Mouse (Mus musculus): ENCODE measurements around the gene Rec114. TPM values are rescaled to one million over a fixed set of nuclear protein-coding genes. Genes with fewer than 3 reads are reported as not detected.

The Rec114 gene
- polyA plus RNA-seq, 1 experiment from 2014 or later: 1.9 TPM

GRCm38 (mm10) chr9:58688076-58688475, 55.7 kb downstream of the Rec114 start:
- ATAC-seq: no peak
- Histone ChIP-seq H3K4me2 (replicated peaks; ENCODE audit: low read depth) (no peak overlapping the region), H3K9ac (ENCODE audit: low read depth, low read length) (no peak overlapping the region), H3K27me3 (replicated peaks; ENCODE audit: control insufficient read depth, insufficient read depth, low read length) (no peaks in the 10 kb centered on the region), H3K4me1 (replicated peaks; ENCODE audit: control insufficient read depth, insufficient read depth, low read length) (no peaks in the 10 kb centered on the region), H3K27ac (ENCODE audit: low read depth, low read length) (no peak overlapping the region), H3K9me3 (ENCODE audit: control insufficient read depth) (no peaks in the 10 kb centered on the region), H3K4me3 (ENCODE audit: low read depth, low read length) (no peak overlapping the region), H3K36me3 (ENCODE audit: control insufficient read depth, insufficient read depth) (no peaks in the 10 kb centered on the region)
- TF ChIP-seq CTCF (IDR thresholded peaks at IDR 0.05; ENCODE audit: low read depth): no peak
- WGBS: 78% methylated on average over 4 of the region's 4 CpGs

- no peaks in the 10 kb centered on the region for H3K27me3 ChIP-seq (replicated peaks; ENCODE audit: control insufficient read depth, insufficient read depth, low read length)
- no peak overlapping the region for H3K9ac ChIP-seq (ENCODE audit: low read depth, low read length)
- no peak overlapping the region for H3K4me2 ChIP-seq (replicated peaks; ENCODE audit: low read depth)
- no peaks in the 10 kb centered on the region for H3K9me3 ChIP-seq (ENCODE audit: control insufficient read depth)
- TF ChIP-seq CTCF (IDR thresholded peaks at IDR 0.05; ENCODE audit: low read depth): no peak
- 78% methylated on average over 10 of the region's 10 CpGs for WGBS
- no peaks in the 10 kb centered on the region for H3K4me1 ChIP-seq (replicated peaks; ENCODE audit: control insufficient read depth, insufficient read depth, low read length)
- H3K36me3 ChIP-seq (ENCODE audit: control insufficient read depth, insufficient read depth): no peaks in the 10 kb centered on the region
- no peak overlapping the region for H3K4me3 ChIP-seq (ENCODE audit: low read depth, low read length)
- no peak for ATAC-seq
- no peak overlapping the region for H3K27ac ChIP-seq (ENCODE audit: low read depth, low read length)
These were observed 58.5 kb downstream of the Rec114 start for GRCm38 (mm10) chr9:58685290-58685689.

GRCm38 (mm10) chr9:58683372-58683771, 60.4 kb downstream of the Rec114 start:
- Histone ChIP-seq H3K9me3 (ENCODE audit: control insufficient read depth) (no peaks in the 10 kb centered on the region), H3K9ac (ENCODE audit: low read depth, low read length) (no peak overlapping the region), H3K36me3 (ENCODE audit: control insufficient read depth, insufficient read depth) (no peaks in the 10 kb centered on the region), H3K27me3 (replicated peaks; ENCODE audit: control insufficient read depth, insufficient read depth, low read length) (no peaks in the 10 kb centered on the region), H3K4me1 (replicated peaks; ENCODE audit: control insufficient read depth, insufficient read depth, low read length) (no peaks in the 10 kb centered on the region), H3K4me2 (replicated peaks; ENCODE audit: low read depth) (no peak overlapping the region), H3K27ac (ENCODE audit: low read depth, low read length) (no peak overlapping the region), H3K4me3 (ENCODE audit: low read depth, low read length) (no peak overlapping the region)
- no peak for TF ChIP-seq CTCF (IDR thresholded peaks at IDR 0.05; ENCODE audit: low read depth)
- ATAC-seq: no peak
- WGBS: 69% methylated on average over 6 of the region's 6 CpGs

- Histone ChIP-seq H3K9ac (ENCODE audit: low read depth, low read length) (no peak overlapping the region), H3K36me3 (ENCODE audit: control insufficient read depth, insufficient read depth) (no peaks in the 10 kb centered on the region), H3K4me1 (replicated peaks; ENCODE audit: control insufficient read depth, insufficient read depth, low read length) (no peaks in the 10 kb centered on the region), H3K27me3 (replicated peaks; ENCODE audit: control insufficient read depth, insufficient read depth, low read length) (no peaks in the 10 kb centered on the region), H3K4me2 (replicated peaks; ENCODE audit: low read depth) (no peak overlapping the region), H3K9me3 (ENCODE audit: control insufficient read depth) (no peaks in the 10 kb centered on the region), H3K27ac (ENCODE audit: low read depth, low read length) (no peak overlapping the region), H3K4me3 (ENCODE audit: low read depth, low read length) (no peak overlapping the region)
- WGBS: 57% methylated on average over 6 of the region's 6 CpGs
- ATAC-seq: no peak
- TF ChIP-seq CTCF (IDR thresholded peaks at IDR 0.05; ENCODE audit: low read depth): no peak
These were observed 61.7 kb downstream of the Rec114 start for GRCm38 (mm10) chr9:58682106-58682505.

- WGBS: 33% methylated on average over 2 of the region's 2 CpGs
- Histone ChIP-seq H3K36me3 (ENCODE audit: control insufficient read depth, insufficient read depth) (no peaks in the 10 kb centered on the region), H3K4me1 (replicated peaks; ENCODE audit: control insufficient read depth, insufficient read depth, low read length) (no peaks in the 10 kb centered on the region), H3K4me2 (replicated peaks; ENCODE audit: low read depth) (no peak overlapping the region), H3K27ac (ENCODE audit: low read depth, low read length) (no peak overlapping the region), H3K9me3 (ENCODE audit: control insufficient read depth) (no peaks in the 10 kb centered on the region), H3K9ac (ENCODE audit: low read depth, low read length) (no peak overlapping the region), H3K27me3 (replicated peaks; ENCODE audit: control insufficient read depth, insufficient read depth, low read length) (no peaks in the 10 kb centered on the region), H3K4me3 (ENCODE audit: low read depth, low read length) (no peak overlapping the region)
- ATAC-seq: no peak
- no peak for TF ChIP-seq CTCF (IDR thresholded peaks at IDR 0.05; ENCODE audit: low read depth)
These were observed 62.4 kb downstream of the Rec114 start for GRCm38 (mm10) chr9:58681411-58681810.

GRCm38 (mm10) chr9:58675371-58675770, 68.4 kb downstream of the Rec114 start:
- ATAC-seq: no peak
- no peaks in the 10 kb centered on the region for H3K4me1 ChIP-seq (replicated peaks; ENCODE audit: control insufficient read depth, insufficient read depth, low read length)
- H3K9me3 ChIP-seq (ENCODE audit: control insufficient read depth): no peaks in the 10 kb centered on the region
- TF ChIP-seq CTCF (IDR thresholded peaks at IDR 0.05; ENCODE audit: low read depth): no peak
- no peak overlapping the region for H3K27ac ChIP-seq (ENCODE audit: low read depth, low read length)
- no peak overlapping the region for H3K9ac ChIP-seq (ENCODE audit: low read depth, low read length)
- no peaks in the 10 kb centered on the region for H3K36me3 ChIP-seq (ENCODE audit: control insufficient read depth, insufficient read depth)
- H3K27me3 ChIP-seq (replicated peaks; ENCODE audit: control insufficient read depth, insufficient read depth, low read length): no peaks in the 10 kb centered on the region
- 55% methylated on average over 6 of the region's 6 CpGs for WGBS
- H3K4me2 ChIP-seq (replicated peaks; ENCODE audit: low read depth): no peak overlapping the region
- no peak overlapping the region for H3K4me3 ChIP-seq (ENCODE audit: low read depth, low read length)

GRCm38 (mm10) chr9:58674736-58675135, 69.0 kb downstream of the Rec114 start:
- Histone ChIP-seq H3K4me1 (replicated peaks; ENCODE audit: control insufficient read depth, insufficient read depth, low read length) (no peaks in the 10 kb centered on the region), H3K4me3 (ENCODE audit: low read depth, low read length) (no peak overlapping the region), H3K9ac (ENCODE audit: low read depth, low read length) (no peak overlapping the region), H3K9me3 (ENCODE audit: control insufficient read depth) (no peaks in the 10 kb centered on the region), H3K4me2 (replicated peaks; ENCODE audit: low read depth) (no peak overlapping the region), H3K27me3 (replicated peaks; ENCODE audit: control insufficient read depth, insufficient read depth, low read length) (no peaks in the 10 kb centered on the region), H3K27ac (ENCODE audit: low read depth, low read length) (no peak overlapping the region), H3K36me3 (ENCODE audit: control insufficient read depth, insufficient read depth) (no peaks in the 10 kb centered on the region)
- no peak for TF ChIP-seq CTCF (IDR thresholded peaks at IDR 0.05; ENCODE audit: low read depth)
- ATAC-seq: no peak
- 73% methylated on average over 11 of the region's 11 CpGs for WGBS

Data from intestine, postnatal 0 days (tissue).